Mouse (Mus musculus): ENCODE data around the gene Olfr744. TPM values are rescaled to one million over a fixed set of nuclear protein-coding genes. Genes with fewer than 3 reads are reported as not detected.
"Not testable (repeated sequence)": the region's sequence is repeated elsewhere in the genome, so short reads cannot be mapped to it uniquely, and the experiment has no call there.

Olfr744 gene
- total RNA-seq (2021), result not detected

DNA sequence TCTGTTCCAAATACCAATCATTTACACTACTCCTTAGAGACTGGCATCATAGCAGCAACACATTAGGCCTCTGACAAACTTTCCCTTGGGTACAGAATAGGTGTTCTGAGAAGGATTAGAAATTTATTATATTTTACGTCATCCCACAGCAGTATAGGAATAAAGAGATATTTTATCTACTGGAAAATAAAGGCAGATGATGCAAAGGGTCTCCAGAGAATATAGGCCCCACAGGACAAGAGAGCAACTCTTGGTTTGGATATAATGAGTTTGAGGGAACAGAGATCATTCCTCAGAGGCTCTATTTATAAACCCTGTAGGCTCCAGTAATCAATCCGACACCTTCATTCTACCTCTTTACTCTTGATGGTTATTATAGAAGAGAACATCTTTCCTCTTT, at the start of gene Olfr744:
Olfr744 (plus strand) TSS at position 301 of the 400 bp plus-strand sequence.
- no peak for DNase-seq

DNA sequence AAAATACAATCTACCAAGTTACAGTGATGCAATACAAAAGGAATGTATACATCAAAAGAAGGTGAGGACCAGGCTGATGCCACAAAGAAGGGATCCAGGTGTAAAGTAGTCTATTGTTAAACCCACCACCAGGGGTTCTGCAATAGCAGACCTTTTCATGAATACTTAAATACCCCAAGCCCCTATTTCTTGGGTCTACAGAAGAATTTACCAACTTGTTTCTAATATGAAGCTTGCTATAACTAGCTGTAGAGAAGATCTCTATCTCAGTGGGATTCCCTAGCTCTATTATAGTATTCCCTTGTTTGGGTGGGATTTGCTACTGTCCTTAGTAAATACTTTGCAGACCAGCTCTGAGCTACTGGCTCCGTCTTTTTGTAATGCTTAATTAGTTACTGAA, 41.6 kb upstream of the Olfr744 start:
- DNase-seq, result not testable (repeated sequence)

DNA sequence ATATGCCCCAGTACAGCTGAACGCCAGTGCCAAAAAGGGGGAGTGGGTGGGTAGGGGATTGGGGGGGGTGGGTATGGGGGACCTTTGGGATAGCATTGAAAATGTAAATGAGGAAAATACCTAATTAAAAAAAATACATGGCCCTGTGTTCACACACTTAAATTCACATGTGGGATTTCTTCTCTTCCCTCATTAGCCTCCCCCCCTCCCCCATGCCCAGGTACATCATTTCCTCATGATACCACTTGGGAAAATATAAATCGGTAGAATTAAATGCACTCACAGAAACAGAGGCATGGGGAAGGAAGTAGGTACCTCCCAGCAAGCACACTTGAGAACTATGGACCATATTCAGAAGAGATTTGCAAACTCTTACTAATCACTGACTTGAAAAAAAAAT, 24.4 kb downstream of the Olfr744 start, which contains the start of gene Olfr745:
Olfr745 (plus strand) TSS at position 301 of the 400 bp plus-strand sequence.
- no peak for DNase-seq

DNA sequence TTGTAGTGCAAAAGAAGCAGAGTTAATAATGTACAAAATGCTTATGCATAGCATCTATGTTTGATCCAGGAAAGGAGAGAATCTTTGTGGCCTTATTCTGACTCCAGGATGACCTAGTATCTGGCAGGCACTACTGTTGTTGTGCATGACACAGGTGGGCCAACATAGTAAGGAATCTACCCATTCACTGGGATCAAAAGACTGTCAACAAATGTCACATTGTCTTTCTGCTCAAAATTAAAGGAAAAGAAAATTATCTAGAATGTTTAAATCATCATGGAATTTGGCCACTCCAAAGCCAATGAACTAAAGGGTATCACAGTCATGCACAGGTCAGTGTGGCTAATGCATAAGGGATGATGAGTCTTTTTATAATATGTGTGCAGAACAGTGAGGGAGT, 32.1 kb downstream of the Olfr744 start, which contains the start of gene Olfr746:
Olfr746 (plus strand) TSS at position 301 of the 400 bp plus-strand sequence.
- no peak for DNase-seq

Other genes starting within 250 kb of the Olfr744 start
- gene Olfr736, start 233.7 kb upstream of the Olfr744 start, total RNA-seq (2021), result not detected
- not detected for gene Olfr738, start 207.3 kb upstream of the Olfr744 start, total RNA-seq (2021)
- not detected for gene Olfr739, start 196.3 kb upstream of the Olfr744 start, total RNA-seq (2021)
- gene Olfr740, start 169.3 kb upstream of the Olfr744 start, total RNA-seq (2021), result not detected
- not detected for gene Olfr741, start 142.1 kb upstream of the Olfr744 start, total RNA-seq (2021)
- gene Olfr742, start 111.3 kb upstream of the Olfr744 start, total RNA-seq (2021), result not detected
- gene Olfr743, start 93.0 kb upstream of the Olfr744 start, total RNA-seq (2021), result not detected
- not detected for gene Olfr745, start 24.5 kb downstream of the Olfr744 start, total RNA-seq (2021)
- not detected for gene Olfr746, start 32.2 kb downstream of the Olfr744 start, total RNA-seq (2021)
- not detected for gene Olfr747, start 78.3 kb downstream of the Olfr744 start, total RNA-seq (2021)
- not detected for gene Olfr748, start 92.5 kb downstream of the Olfr744 start, total RNA-seq (2021)
- not detected for gene Olfr749, start 130.2 kb downstream of the Olfr744 start, total RNA-seq (2021)
- 10 to 100 TPM; 30.7 to 31.2 TPM for gene Ttc5, start 170.6 kb downstream of the Olfr744 start, total RNA-seq (2021)
- gene Ccnb1ip1, start 192.9 kb downstream of the Olfr744 start, total RNA-seq (2021), result under 1 TPM in 1 of 2 experiments, not detected in 1; 0.18 TPM
- gene Parp2, start 193.0 kb downstream of the Olfr744 start, total RNA-seq (2021), result 10 to 100 TPM; 25.5 to 26.8 TPM

All from heart, postnatal 4 days (tissue).